Mouse (Mus musculus): ENCODE data around the gene Trim31. TPM values are rescaled to one million over a fixed set of nuclear protein-coding genes. Genes with fewer than 3 reads are reported as not detected.

Gene Trim31
- total and polyA plus RNA-seq, 3 experiments: not detected

DNA sequence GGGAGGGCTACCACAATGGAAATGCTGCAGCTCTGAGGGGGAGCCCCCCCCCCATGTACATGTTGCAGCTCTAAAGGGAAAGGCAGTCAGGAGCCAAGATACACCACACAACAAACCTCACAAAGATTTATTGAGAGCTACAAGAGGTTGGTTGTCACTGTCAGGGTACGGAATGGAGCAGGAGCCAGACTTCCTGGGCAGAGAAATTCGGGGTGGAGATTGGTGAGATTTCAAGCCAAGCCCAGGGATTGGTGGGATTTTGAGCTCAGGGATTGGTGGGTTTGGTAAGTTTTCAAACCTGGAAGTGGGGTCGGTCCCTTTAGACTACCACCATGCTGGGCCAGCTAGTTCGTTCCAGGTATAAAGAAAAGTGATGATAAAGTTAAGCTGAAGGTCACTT, 25.6 kb downstream of the Trim31 start:
- no peak for DNase-seq (ENCODE audit: low read depth, low spot score)
- no peak overlapping the region for H3K9ac ChIP-seq (ENCODE audit: control insufficient read depth, low read depth, low read length, poor library complexity, severe bottlenecking)
- TF ChIP-seq MAZ (IDR thresholded peaks at IDR 0.05; ENCODE audit: low read depth, low read length) (no peak), MAFK (IDR thresholded peaks at IDR 0.05; ENCODE audit: borderline replicate concordance, low read depth, low read length) (no peak), JUND (IDR thresholded peaks at IDR 0.05; ENCODE audit: low read depth, low read length) (no peak)
- H3K4me3 ChIP-seq (ENCODE audit: control insufficient read depth in 1 of 2, insufficient read depth in 1 of 2, low read depth in 2 of 2, low read length in 2 of 2): no peak overlapping the region
- H3K27me3 ChIP-seq (ENCODE audit: control insufficient read depth in 1 of 2, insufficient read depth in 2 of 2, low read length in 2 of 2): peaks cover 5 to 6% of the 10 kb centered on the region in 2 experiments
- no peaks in the 10 kb centered on the region for H3K4me1 ChIP-seq (ENCODE audit: control insufficient read depth in 1 of 2, insufficient read depth in 2 of 2, low read length in 2 of 2)
- no peaks in the 10 kb centered on the region for H3K79me2 ChIP-seq (ENCODE audit: control insufficient read depth, insufficient read depth, low read length, poor library complexity)
- no peaks in the 10 kb centered on the region for H3K9me3 ChIP-seq (replicated peaks; ENCODE audit: insufficient read depth, low read length)
- no peak overlapping the region for H3K27ac ChIP-seq (ENCODE audit: control insufficient read depth, low read depth, low read length)
- no peaks in the 10 kb centered on the region for H3K36me3 ChIP-seq (ENCODE audit: control insufficient read depth in 1 of 2, insufficient read depth in 2 of 2, low read length in 2 of 2)

DNA sequence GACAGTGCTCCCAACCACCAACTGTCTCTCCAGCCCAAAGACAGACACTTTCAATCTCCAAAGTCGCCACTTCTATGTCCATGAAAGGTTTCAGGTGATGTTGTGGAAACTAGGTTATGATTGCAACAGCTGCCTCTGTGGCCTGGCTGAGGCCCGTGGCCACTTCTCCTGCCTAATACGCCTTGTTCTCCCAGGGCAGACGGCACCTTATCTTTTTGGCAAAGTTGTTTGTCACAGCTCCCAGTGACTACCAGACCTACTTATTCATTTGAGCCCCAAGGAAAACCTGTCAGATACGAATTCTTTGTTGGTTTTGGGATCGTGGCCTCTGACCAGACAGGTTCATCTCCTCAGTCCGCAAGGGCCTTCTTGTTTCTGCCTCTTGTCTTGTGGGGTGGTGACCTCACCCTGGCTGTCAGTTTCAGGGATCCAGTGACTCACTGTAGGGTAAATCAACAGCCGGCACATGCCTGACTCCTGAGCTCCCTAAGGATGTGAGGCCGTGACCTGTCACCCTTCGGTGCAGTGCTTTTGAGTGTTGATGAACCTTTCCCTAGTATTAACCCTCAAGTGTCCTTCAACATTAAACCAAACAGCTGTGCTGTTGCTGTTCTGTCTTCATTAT, 29.7 kb downstream of the Trim31 start:
- no peak for DNase-seq (ENCODE audit: low read depth, low spot score)
- no peak overlapping the region for H3K9ac ChIP-seq (ENCODE audit: control insufficient read depth, low read depth, low read length, poor library complexity, severe bottlenecking)
- no peaks in the 10 kb centered on the region for H3K36me3 ChIP-seq (ENCODE audit: control insufficient read depth in 1 of 2, insufficient read depth in 2 of 2, low read length in 2 of 2)
- no peak overlapping the region for H3K27ac ChIP-seq (ENCODE audit: control insufficient read depth, low read depth, low read length)
- H3K9me3 ChIP-seq (replicated peaks; ENCODE audit: insufficient read depth, low read length): no peaks in the 10 kb centered on the region
- 0 out of 4 replicates have a peak, but pooled peaks cover 0 to 4% of the 10 kb centered on the region in 2 experiments for H3K4me1 ChIP-seq (ENCODE audit: control insufficient read depth in 1 of 2, insufficient read depth in 2 of 2, low read length in 2 of 2)
- no peak for TF ChIP-seq TBP (IDR thresholded peaks at IDR 0.05; ENCODE audit: low read depth, low read length)
- no peak for TF ChIP-seq MXI1 (IDR thresholded peaks at IDR 0.05; ENCODE audit: low read depth, low read length)
- TF ChIP-seq ZC3H11A (IDR thresholded peaks at IDR 0.05; ENCODE audit: low read depth, low read length): no peak
- no peak for TF ChIP-seq EP300 (IDR thresholded peaks at IDR 0.05; ENCODE audit: low read depth in 1 of 2, low read length in 2 of 2)
- TF ChIP-seq MYC (IDR thresholded peaks at IDR 0.05; ENCODE audit: low read depth, low read length): no peak
- no peak for TF ChIP-seq MAX (IDR thresholded peaks at IDR 0.05; ENCODE audit: low read length)
- TF ChIP-seq ZMIZ1 (IDR thresholded peaks at IDR 0.05; ENCODE audit: low read depth, low read length): no peak
- TF ChIP-seq TAL1 (IDR thresholded peaks at IDR 0.05; ENCODE audit: low read length): no peak
- TF ChIP-seq KAT2A (conservative IDR thresholded peaks at IDR 0.05; ENCODE audit: low read depth, low read length): no peak
- no peak for TF ChIP-seq GABPA (IDR thresholded peaks at IDR 0.05; ENCODE audit: low read depth, low read length)
- TF ChIP-seq CTCF (IDR thresholded peaks at IDR 0.05 in 2 of 3, conservative IDR thresholded peaks at IDR 0.05 in 1 of 3; ENCODE audit: control insufficient read depth in 1 of 3, insufficient read depth in 1 of 3, low read depth in 2 of 3, low read length in 3 of 3, poor library complexity in 1 of 3, severe bottlenecking in 1 of 3): no peak
- no peak for TF ChIP-seq ELF1 (IDR thresholded peaks at IDR 0.05; ENCODE audit: low read depth, low read length)
- TF ChIP-seq JUND (IDR thresholded peaks at IDR 0.05; ENCODE audit: low read depth, low read length): no peak
- no peak for TF ChIP-seq HCFC1 (IDR thresholded peaks at IDR 0.05; ENCODE audit: low read depth, low read length)
- no peak for TF ChIP-seq BHLHE40 (IDR thresholded peaks at IDR 0.05; ENCODE audit: borderline replicate concordance, low read depth, low read length)
- no peak for TF ChIP-seq RCOR1 (IDR thresholded peaks at IDR 0.05; ENCODE audit: low read depth, low read length)
- TF ChIP-seq ETS1 (IDR thresholded peaks at IDR 0.05; ENCODE audit: low read depth, low read length): no peak
- no peak for TF ChIP-seq MAFK (IDR thresholded peaks at IDR 0.05; ENCODE audit: borderline replicate concordance, low read depth, low read length)
- TF ChIP-seq NELFE (IDR thresholded peaks at IDR 0.05; ENCODE audit: low read depth, low read length): no peak
- H3K27me3 ChIP-seq (ENCODE audit: control insufficient read depth in 1 of 2, insufficient read depth in 2 of 2, low read length in 2 of 2): peaks cover 2 to 6% of the 10 kb centered on the region in 2 experiments
- H3K79me2 ChIP-seq (ENCODE audit: control insufficient read depth, insufficient read depth, low read length, poor library complexity): no peaks in the 10 kb centered on the region
- H3K4me3 ChIP-seq (ENCODE audit: control insufficient read depth in 1 of 2, insufficient read depth in 1 of 2, low read depth in 2 of 2, low read length in 2 of 2): no peak overlapping the region

Measured in MEL (cell line).